Mouse (Mus musculus): Measurements from ENCODE around the gene Fez1.

Fez1 gene

DNA sequence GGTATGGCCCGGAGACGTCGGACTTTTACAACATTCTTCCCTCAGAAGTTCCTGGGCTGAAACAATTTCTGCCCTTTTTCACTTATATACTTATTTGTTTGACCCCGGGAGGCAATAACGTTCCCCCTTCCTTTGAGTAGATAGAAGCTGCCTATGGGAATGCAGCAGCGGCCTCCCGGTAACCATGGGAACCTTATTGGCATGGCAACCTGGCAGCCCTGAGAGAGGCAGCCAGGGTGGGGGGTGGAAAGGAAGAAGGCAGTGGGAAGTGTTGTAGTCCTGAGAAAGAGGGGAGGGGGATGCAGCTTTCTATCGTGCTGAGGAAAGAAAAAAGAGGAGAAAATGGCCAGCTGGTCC lies at the start of gene Fez1:
Gene Fez1 (plus strand): TSS at position 221 of the 357 bp plus-strand sequence.
- no peak for DNase-seq

GRCm38 (mm10) chr9:36783921-36784320 lies 37.7 kb upstream of the Fez1 start:
- no peak for DNase-seq

- DNase-seq, result no peak
These were observed 29.5 kb upstream of the Fez1 start for GRCm38 (mm10) chr9:36792191-36792590.

DNA sequence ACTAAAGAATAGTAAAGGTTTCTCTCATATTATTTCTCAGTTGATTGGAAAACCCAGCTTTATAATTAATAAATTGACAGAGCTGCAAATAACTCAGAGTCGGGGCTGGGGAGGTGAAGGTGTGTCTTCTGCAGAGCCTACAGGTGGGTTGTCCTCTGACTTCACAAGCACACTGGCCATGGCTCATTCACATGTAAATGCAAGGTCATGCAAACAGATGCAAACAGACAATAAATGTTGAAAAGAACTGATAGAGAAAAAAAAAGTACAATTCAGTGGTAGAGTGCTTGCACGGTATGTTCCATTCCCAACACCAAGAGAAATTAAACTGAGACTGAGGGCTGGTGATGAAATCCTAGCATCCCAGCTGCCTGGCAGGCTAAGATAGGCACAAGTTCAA lies 27.2 kb upstream of the Fez1 start:
- DNase-seq, result no peak

GRCm38 (mm10) chr9:36795556-36795955 lies 26.1 kb upstream of the Fez1 start:
- no peak for DNase-seq

DNA sequence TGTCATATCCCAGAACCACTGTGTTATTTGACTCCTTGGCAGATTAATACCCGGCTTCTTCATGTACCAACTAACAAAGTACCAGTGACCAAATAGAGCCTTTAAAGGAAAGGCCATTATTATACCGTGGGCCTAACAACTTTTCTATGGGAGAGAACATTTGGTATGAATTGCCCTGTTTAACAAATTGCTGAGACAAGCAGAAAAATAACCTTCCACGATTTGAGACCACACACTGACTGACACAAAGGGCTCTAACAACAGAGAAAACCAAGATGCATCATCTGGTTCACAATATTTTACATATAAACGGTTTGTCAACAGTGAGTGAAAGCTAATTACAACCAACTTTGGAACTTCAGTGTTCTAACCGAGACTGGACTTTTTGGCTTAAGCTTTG lies 25.4 kb upstream of the Fez1 start:
- DNase-seq, result no peak

GRCm38 (mm10) chr9:36796781-36797555 lies 24.7 kb upstream of the Fez1 start, which contains the start of gene Ei24:
Gene Ei24, minus strand, starts transcription at chr9:36797393.
- peak; percentile 97 for DNase-seq

- no peak for DNase-seq
These were observed 19.7 kb upstream of the Fez1 start for GRCm38 (mm10) chr9:36801961-36802360.

- no peak for DNase-seq
These were observed 18.7 kb upstream of the Fez1 start for GRCm38 (mm10) chr9:36802951-36803350.

- no peak for DNase-seq
These were observed 18.3 kb upstream of the Fez1 start for GRCm38 (mm10) chr9:36803386-36803785.

GRCm38 (mm10) chr9:36803926-36804325 lies 17.7 kb upstream of the Fez1 start:
- no peak for DNase-seq

- no peak for DNase-seq
These were observed 16.2 kb upstream of the Fez1 start for GRCm38 (mm10) chr9:36805256-36805975.

- no peak for DNase-seq
These were observed 13.4 kb upstream of the Fez1 start for GRCm38 (mm10) chr9:36808126-36808785.

- no peak for DNase-seq
These were observed 7.2 kb upstream of the Fez1 start for GRCm38 (mm10) chr9:36814486-36814885.

GRCm38 (mm10) chr9:36818905-36819304 lies 2.8 kb upstream of the Fez1 start:
- DNase-seq, result no peak

- DNase-seq, result no peak
These were observed 558 bp upstream of the Fez1 start for GRCm38 (mm10) chr9:36820969-36821643.

- no peak for DNase-seq
These were observed 360 bp downstream of the Fez1 start for GRCm38 (mm10) chr9:36822024-36822423.

GRCm38 (mm10) chr9:36826612-36827363 lies 5.1 kb downstream of the Fez1 start:
- no peak for DNase-seq

GRCm38 (mm10) chr9:36831401-36831800 lies 9.7 kb downstream of the Fez1 start:
- DNase-seq, result no peak

- DNase-seq, result peak; percentile 42
These were observed 10.9 kb downstream of the Fez1 start for GRCm38 (mm10) chr9:36832529-36832928.

DNA sequence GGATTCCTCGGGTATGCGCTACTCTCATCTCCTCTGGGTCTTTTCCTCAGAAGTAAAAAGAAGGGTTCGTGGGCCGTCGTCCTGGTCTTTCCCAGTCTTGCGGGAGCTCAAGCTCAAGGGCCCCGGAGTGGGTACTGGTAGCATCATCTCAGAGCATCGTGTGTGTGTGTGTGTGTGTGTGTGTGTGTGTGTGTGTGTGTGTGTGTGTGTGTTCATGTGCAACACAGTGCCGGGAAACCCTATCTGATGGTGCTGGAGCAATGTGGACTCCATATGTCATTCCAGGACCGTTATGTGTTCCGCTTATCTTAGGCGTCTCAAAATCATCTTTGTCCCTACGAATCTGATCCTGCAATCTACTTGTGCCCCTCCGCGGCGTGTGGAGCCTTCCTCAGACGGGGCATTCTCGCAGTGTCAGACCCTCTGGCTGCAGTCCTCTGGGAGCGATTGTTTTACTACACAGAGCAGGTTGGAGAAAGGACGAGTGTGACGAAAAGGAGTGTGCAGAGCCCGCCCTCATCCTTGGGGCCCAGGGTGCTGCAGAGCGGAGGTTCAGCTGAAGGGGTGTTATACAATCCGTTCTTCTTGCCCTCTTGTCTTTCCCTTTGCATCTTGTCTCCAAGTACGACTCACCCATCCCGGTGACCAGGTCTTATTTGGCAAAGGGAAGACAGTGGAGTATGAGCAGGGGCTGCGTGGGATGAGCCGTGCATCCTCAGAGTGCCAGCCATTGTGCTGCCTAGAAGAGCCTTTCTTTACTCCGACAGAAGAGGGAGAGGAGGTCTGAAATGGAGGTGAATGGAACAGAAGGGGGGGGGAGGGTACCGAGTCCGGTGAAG lies 11.6 kb downstream of the Fez1 start:
- no peak for DNase-seq

DNA sequence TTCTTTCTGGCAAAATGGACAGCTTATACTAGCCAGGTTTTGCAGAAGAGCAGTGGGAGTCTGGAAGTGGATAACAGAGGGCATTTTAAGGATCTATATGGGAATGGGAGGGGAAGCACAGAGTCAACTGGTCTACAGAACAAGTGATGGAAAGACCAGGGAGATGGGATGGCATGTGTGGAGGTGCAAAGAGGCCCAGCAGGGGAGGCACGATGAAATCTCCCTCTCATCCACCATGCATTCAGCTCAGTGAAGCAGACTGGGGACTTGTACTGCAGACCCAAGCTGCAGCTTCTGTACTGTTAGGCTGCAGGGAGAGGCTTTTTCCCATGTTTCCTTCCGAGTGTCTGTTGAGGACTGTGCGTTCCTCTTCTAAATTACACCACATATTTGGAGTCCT lies 12.2 kb downstream of the Fez1 start:
- no peak for DNase-seq
